Mouse (Mus musculus) kidney, postnatal 25 days (tissue): ENCODE data around the gene Dnajc1.

ENCODE experiments used
- DNase-seq, 2 experiments: peaks; one replicate each; pipeline ENCODE4 v3.0.0; 2021; ENCODE audit warnings: mixed read lengths in 2 of 2

The Dnajc1 gene

DNA sequence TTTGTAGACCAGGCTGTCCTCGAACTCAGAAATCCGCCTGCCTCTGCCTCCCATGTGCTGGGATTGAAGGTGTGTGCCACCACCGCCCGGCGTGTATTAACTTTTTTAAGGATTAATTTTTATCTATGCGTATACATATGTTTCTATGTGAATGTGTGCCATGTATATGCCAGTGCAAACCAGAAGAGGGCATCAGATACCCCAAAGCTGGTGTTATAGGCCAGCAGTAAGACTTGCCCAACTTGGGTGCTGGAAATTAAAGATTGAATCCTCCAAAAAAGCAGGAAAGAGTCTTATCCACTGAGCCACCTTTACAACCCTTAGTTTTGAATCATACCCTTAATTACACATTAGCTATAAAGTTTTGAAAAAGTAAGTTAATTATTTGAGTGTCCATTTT, 107.5 kb downstream of the Dnajc1 start:
- no peak for DNase-seq

DNA sequence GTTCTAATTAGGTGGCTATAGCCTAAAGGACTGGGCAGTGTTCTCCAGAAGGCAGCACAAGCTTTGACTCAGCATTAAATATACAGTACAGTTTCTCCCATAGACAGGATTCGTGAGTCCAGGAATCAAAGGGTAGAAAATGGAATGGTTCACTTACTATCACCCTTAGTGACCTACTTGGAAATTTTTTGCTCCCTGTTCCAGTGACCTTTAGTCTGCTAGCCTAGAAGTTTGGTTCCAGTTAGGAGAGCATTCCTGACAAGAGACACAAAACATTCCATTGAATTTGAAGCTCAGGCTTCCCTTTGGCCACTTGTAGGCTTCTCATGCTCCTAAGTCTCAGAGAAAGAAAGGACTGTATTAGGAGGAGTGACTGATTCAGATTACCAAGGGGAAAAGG, 126.9 kb downstream of the Dnajc1 start:
- DNase-seq = no peak

DNA sequence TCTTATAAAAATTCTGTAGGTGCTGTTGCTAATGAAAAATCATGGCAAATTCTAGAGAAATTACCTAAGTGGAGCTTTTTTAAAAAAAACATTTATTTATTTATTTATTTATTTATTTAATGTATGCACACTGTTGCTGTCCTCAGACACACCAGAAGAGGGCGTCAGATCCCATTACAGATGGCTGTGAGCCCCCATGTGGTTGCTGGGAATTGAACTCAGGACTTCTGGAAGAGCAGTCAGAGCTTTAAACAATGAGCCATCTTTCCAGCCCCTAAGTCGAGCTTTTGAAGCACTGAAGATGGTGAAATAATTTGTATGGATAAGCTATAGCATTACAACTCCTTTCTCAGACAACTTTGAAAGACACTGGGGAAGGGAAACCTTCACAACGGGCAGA, 128.1 kb downstream of the Dnajc1 start:
- no peak for DNase-seq

DNA sequence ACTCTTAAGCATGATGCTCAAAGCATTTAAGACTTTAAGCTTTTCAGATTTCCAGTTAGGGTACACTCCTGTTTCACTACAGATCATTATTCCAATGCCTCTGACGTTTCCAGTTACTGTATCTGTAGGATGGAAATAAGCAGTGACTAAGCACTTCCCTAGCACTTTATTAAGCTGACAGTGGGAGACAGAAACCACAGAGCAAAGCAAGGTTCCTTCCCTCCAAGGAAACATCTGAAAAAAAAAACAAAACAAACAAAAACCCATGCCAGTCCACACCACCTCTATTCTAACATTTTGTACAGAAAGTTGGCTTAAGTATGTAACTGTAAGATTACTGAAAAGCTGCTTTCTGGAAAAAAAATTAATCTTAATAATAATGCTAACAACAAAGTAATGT, 130.3 kb downstream of the Dnajc1 start:
- no peak for DNase-seq

DNA sequence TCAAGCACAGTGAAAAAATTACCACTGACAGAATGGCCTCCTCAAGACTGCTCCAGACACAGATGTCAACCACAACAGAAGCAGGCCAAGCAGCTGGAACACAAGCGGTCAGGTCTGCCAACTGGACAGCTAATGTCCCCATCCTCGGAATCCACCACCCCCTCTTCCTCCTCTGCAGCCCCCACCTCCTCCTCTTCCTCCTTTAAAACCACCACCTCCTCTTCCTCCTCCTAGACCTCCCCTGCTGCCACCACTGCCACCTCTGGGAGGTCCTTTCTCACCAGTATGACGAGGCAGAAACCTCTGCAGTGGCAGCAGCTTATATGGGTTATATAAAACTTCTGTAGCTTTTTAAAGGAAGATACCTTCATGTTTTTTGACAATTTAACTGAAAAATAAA, 143.4 kb downstream of the Dnajc1 start:
- no peak for DNase-seq

DNA sequence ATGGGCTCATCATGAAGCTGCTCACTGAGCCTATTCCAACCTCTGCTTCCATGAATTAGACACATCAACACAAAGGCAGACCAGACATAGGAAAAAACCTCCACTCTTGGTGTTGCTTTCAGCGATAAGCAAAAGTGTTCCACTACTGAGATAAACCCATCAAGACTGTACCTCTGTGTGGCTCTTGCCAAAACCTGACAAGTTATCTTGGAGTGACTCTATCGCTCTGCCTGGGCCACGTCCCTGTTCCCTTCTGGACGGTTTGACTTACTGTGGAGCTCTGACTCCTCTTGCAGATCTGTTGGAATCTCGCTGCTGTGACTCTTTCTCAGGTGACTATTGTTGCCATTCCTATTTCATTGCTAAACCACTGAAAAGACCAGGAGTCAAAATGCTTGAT, 157.1 kb downstream of the Dnajc1 start:
- DNase-seq = no peak

DNA sequence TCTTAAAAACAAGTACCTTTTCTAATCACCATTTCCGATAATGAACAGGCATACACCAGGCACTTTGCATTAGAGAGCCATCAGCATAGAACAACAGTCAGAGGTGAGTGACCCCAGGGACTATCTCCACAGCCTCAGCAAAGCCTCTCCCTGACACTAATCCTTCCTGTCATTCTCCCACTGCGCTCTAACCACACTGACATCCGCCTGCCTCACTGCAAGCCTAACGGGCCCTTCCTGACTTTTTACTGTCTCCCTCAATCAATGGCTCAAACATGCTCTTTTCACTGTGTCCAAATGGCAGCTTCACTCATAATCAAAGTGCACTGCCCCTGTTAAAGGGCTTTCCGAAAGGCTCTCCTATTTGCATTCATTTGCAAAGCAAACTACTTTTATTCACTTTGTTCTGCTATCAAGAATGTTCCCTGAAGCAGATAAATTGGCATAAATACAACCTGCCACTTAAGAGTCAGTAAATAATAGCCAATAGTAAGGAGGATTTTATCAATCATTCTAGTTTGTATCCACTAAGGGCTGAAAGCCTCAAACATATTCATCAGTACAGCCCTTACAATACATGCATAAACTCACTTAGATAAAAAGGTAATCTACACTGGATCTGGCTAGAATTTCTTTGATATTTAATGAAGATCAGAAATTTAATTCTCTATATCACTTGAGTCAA, 159.6 kb downstream of the Dnajc1 start:
- DNase-seq = no peak

DNA sequence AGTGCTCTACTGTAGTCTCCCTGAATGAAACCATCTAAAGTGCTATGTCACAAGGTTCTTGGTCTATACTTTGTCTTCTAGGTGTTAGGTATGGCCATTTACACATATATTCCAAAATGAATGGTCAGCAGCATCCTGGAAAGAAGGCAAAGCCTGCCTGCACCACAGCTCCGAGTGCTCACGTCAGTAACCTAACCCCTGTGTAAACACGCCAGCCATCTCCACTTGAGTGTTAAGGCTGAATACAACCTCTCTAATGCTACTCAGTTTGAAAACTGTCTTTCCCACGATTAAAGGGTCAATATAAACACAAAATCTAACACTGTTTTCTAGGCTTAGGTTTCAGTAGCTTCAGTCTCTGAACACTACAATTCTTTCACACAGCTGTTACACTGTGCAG, 161.5 kb downstream of the Dnajc1 start:
- no peak for DNase-seq

DNA sequence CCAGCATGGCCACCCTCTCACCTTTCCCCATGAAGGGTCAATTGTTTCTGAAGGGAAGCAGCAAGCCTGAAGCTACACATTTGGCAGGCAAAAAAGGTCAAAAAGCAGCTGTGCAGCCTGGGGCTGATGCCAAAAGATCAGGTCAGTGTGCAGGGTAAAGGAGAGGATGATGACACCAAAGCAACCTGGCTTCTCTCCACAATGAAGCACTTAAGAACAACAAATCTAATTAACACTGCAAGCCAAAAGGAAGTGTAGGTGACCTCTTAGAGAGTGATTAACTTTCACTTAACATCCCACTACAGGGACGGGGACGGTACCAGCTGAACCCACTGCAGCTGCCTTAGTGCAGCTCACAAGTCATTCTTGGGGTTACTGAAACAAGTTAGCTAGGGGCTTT, 163.4 kb downstream of the Dnajc1 start:
- peak; percentile 52 to 68 for DNase-seq

DNA sequence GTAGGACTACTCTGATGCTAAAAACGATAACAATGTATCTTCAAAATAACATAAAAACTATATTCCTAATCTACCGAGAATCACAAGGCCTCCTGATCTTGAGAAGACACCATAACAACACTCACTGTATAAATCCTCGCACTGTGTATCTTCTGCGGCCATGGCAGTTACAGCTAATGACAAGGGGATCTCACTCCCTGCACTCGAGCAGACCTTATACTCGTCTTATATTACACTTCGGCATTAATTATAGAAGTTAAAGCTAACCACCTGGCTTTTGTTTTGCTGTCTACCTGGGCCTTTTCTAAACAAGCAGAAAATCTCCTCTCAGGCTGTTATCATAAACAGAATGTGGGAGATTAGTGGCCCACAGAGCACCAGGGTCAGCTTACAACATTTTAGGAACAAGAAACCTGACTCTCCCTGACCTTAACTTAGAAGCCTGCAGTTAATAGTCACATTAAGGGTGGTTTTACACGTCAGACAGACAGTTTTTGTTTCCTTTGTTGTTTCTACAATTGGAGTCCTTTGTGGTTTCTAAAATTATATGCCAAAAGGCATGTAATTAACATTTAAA, 164.1 kb downstream of the Dnajc1 start:
- DNase-seq = no peak

DNA sequence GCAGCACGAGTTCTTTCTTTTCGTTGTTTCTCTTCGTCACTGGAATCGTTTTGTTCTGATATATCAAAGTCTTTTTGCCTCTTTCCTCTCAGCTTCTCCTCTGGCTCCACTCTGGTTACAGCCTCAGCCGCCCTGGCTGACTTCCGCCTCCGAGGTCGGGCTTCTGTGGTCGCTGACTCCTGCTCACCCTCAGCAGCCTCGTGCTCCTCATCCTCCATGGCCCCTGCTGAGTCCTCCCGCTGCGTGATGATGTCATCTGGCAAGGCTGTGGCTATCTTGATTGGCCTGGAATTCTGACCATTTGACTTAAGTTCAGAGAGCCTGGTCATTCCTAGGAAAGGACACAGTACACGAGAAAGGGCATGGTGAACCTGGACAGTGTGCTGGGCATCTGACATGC, 173.1 kb downstream of the Dnajc1 start:
- no peak for DNase-seq

DNA sequence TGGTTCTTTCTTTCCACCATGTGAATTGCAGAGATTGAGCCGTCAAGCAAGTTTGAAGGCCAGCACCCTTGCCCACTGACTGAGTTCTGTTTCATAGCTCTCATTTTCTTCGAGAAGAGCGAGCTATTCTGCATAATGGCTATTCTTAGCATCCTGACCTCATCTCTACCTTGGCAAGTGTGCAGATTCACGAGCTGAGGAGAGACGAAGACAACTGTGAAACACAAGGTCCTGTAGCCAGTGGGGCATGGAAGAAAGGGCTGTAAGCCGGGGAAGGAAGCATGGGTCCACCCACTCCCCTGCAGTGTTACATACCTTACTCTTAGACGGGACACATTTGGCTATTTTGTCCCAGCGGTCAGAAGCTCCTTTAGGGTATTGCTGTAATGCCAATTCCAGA, 173.5 kb downstream of the Dnajc1 start:
- no peak for DNase-seq

DNA sequence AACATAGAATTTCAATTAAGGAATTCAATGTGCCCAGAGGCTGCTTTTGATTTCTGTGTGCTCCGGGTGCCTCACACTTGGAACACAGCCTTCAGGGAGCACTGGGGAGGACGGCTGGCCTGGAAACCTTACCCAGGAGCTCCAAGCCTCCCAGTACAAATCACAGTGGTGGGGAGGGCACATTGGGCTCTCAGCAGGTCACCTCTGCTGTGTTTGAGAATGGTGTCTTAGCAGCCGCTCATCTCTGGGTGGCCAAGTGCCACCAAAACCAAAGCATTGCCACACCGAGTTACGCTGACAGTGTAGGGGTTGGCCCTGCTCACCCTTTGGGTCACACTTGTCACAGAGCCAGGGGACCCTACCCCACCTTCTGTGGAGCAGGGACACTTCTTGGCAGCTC, 174.1 kb downstream of the Dnajc1 start:
- peak in 1 of 2 experiments; percentile 57 for DNase-seq

DNA sequence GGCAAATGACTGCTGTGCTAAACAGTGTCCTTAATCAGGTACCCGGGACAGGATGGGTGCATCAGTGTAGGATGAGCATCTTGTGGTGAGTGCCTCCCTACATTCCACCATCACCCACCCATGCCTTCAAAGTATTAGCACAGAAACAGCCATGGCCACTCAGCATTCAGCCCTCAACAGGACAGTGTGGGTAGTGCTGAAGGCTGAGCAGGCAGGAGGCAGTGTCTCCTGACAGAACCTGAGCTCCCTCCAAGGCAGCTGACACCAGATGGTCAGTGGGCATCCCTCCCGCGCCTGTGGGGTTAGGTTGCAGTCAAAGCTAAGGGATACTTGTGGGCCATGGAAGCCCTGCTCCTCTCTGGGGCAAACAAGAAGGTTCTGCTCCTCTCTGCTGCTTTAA, 174.8 kb downstream of the Dnajc1 start:
- DNase-seq = no peak

DNA sequence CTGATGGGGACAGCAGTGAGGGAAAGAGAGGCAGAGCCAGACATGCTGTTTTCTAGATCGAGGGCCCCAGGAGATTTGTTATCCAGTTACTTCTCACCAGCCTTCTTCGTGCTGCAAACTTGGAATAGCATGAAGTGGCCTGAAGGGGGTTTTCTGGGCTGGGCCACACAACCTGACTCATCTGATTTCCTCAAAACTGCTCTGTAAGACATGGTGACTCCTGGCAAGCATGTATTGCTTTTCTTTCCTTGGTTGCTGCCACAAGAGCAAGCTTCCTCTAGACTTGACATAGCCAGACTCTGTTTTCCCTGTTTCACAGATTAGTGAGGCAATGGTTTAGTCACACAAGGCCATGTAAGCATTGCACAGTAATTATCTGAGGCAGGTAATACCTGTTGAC, 178.6 kb downstream of the Dnajc1 start:
- DNase-seq = no peak

DNA sequence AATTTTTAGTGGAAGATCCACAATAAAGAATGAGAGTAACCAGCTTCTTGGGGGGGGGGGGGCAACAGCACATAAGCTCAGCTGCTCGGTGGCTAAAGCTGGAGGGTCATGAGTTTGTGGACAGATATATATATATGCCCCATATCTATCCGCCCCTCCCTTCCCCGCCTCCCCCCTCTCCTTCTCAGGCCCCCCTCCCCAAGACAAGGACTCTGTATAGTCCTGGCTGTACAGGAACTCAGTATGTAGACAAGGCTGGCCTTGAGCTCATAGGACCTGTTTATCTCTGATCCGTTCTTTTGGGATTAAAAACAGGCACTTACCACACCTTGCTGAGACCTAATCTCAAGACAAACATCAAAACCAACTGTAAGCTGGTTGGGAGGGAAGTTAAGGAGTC, 182.7 kb downstream of the Dnajc1 start:
- DNase-seq = no peak

DNA sequence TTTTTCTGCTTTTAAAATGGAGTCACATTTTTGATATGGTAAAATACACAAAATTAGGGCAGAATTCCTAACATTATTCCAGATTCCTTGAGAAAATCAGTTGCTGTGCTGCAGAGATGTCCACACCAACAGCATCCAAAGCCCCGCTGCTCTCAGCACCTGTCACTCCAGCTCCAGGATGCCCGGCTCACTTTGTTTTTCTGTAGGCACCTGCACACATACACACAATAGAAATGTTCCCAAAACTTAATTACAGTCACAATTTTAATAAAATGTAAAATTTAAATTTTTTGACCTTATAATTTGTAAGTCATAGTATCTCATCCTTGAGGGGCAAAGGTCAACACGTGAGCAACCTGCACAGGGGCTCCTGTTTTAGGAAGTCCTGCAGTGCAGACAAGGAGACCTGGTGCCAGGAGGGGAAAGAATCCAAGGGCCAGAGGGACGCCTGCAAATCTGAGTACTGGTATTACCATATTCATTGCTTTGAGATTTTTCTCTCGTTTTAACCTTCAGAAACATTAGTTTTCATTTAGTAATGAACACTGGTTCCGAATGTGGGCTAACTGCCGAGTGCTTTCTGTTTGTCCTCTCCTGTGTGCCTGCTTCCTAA, 183.3 kb downstream of the Dnajc1 start:
- DNase-seq = no peak

DNA sequence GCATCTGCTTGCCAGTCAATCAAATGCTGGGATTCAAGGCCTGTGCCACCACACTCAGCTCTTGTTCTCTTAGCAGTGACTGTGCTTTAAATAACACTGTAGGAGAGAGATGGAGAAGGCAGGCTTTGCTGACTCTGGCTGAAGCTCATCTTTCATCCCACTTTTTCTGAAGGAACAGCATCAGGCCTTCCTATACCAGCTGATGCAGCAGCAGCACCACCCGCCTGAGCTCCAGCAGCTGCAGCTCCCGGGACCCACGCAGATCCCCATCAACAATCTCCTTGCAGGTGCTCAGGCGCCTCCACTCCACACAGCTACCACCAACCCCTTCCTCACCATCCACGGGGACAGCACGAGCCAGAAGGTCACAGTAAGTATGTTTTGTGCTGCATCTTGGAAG, 184.1 kb downstream of the Dnajc1 start:
- DNase-seq = no peak

DNA sequence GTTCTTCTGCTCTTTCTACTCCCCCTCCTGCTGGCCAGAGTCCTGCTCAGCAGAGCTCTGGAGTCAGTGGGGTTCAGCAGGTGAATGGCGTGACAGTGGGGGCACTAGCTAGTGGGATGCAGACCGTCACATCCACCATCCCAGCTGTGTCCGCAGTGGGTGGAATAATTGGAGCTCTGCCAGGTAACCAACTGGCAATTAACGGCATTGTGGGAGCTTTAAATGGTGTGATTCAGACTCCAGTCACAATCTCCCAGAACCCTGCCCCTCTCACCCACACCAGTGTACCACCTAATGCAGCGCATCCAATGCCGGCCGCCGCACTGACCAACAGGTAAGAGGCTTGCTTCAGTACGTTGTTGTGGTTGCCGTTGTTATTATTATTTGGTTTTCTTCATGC, 185.8 kb downstream of the Dnajc1 start:
- DNase-seq = no peak

DNA sequence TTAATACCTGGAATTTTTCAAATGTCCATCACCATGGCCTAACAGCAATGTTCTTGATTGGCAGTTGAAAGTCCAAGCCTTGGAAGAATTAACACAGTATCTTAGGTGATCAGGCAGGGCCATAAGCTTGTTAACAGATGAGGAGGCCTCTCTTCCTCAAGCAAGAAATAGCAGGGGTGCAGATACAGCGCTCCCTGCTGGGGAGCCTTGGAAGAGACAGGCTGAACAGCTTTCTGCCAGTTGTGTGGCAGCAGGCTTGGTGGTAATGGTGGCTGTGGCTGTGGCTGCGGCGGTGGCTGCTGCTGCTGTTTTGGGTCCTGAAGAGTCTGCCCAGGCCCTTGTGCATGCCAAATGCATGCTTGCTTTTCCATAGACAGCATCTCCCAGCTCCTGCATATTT, 187.5 kb downstream of the Dnajc1 start:
- DNase-seq = peak; percentile 67 to 72

DNA sequence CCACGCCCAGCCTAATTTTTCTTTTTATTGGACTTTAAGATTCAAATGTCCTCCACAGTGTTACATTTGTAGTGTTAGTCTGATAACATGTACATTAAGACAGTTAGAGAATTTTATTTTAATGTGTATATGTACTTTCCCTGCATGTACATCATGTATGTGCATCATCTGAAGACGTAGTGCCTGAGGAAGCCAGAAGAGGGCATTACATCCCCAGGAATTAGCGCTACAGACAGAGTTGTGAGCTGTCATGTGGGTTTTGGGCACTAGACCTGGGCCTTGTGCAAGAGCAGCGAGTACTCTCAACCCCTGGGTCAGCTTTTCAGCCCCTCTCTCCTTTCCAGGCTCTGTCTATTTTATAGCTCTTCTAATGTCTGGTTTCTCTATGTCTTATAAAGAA, 189.7 kb downstream of the Dnajc1 start:
- DNase-seq = no peak

DNA sequence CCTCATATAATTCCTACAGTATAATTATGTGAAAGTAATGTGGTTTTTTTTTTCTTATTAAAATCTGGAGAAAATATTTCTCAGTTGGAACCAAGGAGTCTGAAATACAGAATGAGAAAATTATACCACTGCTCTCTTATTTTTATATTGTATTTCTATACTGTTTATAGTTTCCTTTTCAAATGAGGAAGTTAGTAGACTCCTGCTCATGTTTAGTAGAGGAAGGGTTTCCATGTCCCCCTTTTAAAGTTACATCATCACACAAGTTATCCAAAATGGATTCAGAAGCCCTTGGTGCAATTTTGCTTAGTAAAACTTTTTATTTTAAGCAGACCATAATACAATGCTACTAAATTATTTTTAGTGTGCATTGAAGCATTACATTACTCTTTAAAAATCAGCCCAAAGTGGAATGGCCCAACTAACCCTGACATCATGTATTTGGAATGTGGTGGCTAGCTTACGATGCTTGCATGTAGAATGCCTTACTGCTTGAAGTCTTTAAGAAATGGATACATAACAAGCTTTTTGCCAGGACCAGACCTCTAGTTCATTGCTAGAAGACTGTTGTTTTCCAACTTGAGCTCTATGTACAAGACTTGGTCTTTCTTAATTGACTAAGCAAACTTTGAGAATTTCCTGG, 190.7 kb downstream of the Dnajc1 start:
- DNase-seq = no peak

DNA sequence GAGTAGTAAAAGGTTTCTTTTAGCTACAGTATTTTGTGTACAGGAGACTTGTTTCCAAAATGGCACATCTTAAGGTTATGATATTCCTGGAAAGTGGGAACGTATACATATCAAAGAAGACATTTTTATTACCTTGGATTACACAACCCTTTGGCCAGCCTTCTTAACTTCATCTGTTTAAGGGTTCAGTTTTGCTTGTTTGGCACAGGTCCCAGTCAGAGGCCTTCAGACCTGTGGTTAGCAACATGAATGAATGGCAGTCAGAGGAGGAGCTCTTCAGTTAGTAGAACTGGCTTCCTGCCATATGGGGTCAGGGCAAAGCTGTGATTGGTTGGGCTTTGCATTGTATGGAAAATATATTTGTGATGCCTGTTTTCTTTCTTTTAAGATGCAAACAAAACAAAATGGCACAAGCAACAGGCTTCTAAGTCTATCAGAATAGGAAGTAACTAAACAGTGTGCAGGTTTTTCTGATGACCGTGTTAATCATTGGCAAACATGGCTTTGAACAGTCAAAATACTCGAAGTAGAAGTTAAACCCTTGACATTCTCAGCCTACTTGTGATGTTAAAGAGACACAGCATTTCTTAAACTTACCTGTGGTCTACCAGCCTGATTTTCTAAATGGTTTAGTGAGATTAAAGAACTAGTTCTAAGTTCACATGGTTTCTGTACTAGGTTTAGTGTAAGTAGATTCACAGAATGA, 196.8 kb downstream of the Dnajc1 start:
- DNase-seq = peak; percentile 74 to 77

DNA sequence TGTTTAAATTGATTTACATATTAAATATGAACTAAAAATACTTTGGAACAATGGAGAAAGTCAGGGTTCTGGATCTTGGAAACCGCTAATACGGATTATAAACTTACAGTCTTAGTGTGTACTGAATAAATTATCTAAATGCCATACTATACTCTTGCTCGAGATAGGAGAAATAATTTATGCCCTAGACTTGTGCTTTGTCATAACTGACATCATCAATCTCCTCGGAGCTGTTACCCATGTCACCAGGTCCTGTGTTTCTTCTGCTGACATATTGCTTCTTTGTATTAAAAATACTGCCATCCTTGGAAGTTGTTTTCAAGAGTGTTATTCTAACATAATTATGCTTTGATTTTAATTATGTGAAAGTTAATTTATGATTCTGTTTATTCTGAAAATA, 197.3 kb downstream of the Dnajc1 start:
- no peak for DNase-seq
